Mouse (Mus musculus) erythroid progenitor cell, adult 5-6 weeks (primary cell): ENCODE measurements around the gene Ndufa4l2. TPM values are rescaled to one million over a fixed set of nuclear protein-coding genes. Genes with fewer than 3 reads are reported as not detected.

Experiments
- ATAC-seq: replicated peaks from 2 replicates; pipeline ENCODE4 v1.8.0; 2016; ENCODE audit warnings: moderate number of reproducible peaks, mild to moderate bottlenecking, moderate TSS enrichment, inconsistent platforms; ENCODE audit not compliant: poor library complexity, low FRiP score, severe bottlenecking
- total RNA-seq, 2 experiments: library from RNA; stranded (forward) in 1 of 2; stranded (reverse) in 1 of 2; fragments of 150-400 nt in 1 of 2; fragments of 186-747, 209-891 nt in 1 of 2; gene quantifications; 2 replicates each; pipeline versions ENCODE4 v1.2.3 to v1.2.4; 2015 to 2017; ENCODE audit warnings: low replicate concordance in 2 of 2

Gene Ndufa4l2
- total RNA-seq, 2 experiments from 2014 or later: not detected

DNA sequence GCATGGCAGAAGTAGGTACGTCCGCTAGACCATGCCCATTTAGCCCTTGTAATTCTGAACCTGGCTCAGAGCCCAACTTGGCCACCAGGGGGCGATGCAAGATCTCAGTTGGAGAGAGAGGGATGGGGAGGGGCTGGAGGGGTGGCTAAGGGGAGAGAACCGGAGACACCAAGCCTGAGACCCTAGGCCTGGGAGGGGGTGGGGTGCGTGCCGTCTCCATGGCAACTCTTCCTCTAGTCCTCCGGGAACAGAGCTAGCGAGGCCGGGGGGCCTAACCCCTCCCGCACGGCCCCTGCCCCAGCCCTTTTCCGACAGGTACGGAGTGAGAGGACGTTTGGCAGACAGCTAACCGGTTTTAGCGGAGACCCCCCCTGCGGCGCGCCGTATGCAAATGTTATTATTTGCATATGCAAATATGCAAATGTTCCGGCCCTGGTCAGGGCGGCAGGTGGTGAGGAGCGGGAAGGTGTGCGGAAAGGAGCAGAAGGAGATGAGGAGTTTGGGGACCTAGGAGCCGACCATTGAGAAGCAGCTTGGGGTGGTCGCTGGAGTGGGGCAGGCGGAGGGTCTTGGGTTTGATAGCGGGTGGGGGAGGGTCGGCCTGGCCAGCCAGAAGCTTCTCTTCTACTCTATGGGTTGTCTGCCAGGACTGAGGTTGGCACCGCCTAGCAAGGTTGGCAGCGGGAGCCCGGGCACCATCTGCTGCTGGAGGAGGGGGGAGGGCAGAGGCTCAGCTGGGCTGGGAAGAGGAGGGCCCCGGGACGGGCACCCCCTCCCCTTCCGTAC is 5.5 kb upstream of the Ndufa4l2 start:
- ATAC-seq: 0 out of 2 replicates have a peak, but pooled peaks have one; percentile 39

DNA sequence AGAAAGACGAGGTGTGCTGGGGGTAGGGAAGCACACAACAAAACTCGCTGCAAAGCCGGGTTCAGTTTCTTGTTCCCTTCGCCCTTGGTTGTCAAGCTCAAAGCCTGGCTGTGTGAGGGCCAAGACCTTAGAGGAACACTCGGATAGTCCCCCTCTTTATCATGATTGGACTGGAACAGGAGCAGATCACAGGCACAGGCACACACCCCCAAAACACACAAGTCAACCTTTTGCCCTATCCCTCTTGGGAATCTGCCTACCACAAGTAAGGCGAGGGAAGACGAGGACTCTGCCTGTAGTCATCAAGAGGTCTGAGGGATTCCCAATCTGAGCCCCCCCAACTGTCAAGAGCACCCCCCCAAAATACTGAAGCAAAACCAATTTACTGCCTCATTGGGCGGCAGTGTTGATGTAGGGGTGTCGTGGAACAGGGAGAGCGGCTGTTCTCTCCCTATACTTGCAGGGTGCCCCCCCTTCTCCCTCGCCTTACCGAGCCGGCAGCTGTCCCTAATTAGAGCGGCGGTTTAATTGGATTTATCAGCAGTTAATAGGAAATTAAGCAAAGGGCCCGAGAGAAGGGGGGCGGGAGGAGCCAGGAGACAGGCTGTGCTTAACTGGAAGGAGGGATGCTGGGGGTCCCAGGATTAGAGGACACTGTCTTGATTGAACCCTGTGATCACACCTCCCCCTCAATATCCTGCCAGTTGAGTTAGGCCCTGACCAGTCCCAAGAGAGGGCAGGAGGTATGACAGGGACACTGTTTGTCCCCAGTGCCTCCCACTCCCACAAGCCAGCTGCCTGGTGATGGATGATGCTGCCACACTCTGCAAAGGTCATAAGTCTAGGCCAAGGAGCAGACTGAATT is 4.7 kb upstream of the Ndufa4l2 start:
- ATAC-seq: no peak

GRCm38 (mm10) chr10:127510895-127511617 is 3.7 kb upstream of the Ndufa4l2 start:
- ATAC-seq: no peak

DNA sequence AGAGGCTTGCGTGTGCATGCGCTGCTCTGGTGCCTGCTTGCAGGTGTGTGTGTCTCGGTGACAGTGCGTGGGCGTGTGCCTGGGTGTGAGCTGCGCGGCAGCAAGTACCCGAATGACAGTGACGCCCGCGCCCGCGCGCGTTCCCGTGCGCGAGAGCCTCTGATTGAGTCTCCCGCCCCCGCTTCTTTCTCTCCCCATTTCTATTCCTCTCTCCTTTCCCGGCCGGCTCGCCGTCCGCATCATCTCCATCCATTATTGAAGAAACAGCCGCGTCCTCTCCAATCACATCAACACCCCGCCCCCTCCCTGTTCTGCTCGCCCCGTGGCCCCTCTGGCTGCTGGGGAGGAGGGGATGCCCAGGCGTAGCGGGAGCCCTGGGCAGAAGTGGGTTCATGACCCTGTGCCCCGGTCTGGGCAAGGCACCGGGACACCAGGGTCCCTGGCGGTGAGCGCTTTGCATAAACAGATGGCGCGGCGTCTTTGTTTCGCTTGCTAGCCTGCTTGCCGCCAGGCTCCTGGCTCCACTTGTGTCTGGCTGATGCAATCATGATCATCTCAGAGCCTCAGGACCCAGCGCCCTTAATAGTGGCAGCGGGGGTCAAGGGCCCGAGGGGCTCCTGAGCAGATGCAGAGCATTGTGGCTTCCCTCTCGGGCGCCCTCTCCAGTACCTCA is 3.0 kb upstream of the Ndufa4l2 start:
- no peak for ATAC-seq

DNA sequence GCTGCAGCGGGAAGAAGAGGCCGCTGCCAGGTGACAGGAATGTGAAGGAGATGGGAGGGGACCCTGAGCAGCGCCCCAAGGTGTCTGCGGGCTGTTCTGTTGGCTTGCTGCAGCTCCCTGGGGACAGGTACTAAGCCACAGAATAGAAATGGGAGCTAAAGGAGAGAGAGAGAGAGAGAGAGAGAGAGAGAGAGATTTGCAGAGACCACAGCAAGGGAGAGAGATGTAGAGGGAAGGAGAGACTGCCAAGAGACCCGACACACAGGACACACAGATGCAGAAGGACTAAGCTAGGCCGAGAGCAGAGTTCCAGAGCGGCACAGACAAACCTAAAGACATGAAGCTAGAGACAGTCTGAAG is 2.5 kb upstream of the Ndufa4l2 start:
- no peak for ATAC-seq

DNA sequence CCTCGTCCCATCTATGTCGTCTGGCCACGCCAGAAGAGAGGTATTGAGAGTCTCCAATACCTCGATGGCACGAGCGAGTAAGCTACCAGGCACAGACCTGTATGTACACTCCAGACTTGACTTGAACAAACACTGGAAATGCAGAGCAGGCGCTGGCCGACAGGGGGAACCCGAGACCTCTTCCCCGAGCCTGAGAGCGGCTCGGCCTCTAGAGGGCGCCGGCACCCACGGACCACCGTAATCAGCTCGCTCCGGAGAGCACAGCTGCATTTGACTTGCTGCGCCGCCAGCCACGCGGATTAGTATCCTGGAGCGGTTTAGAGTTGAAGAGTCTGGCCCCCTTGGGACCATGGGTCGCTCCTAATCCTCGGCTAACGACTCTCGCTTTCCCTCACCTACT is 2.0 kb upstream of the Ndufa4l2 start:
- ATAC-seq: peak; percentile 83

- ATAC-seq: no peak
Observed at GRCm38 (mm10) chr10:127513501-127514091, 1.2 kb upstream of the Ndufa4l2 start.

GRCm38 (mm10) chr10:127514111-127514698 is 562 bp upstream of the Ndufa4l2 start:
- ATAC-seq: no peak

DNA sequence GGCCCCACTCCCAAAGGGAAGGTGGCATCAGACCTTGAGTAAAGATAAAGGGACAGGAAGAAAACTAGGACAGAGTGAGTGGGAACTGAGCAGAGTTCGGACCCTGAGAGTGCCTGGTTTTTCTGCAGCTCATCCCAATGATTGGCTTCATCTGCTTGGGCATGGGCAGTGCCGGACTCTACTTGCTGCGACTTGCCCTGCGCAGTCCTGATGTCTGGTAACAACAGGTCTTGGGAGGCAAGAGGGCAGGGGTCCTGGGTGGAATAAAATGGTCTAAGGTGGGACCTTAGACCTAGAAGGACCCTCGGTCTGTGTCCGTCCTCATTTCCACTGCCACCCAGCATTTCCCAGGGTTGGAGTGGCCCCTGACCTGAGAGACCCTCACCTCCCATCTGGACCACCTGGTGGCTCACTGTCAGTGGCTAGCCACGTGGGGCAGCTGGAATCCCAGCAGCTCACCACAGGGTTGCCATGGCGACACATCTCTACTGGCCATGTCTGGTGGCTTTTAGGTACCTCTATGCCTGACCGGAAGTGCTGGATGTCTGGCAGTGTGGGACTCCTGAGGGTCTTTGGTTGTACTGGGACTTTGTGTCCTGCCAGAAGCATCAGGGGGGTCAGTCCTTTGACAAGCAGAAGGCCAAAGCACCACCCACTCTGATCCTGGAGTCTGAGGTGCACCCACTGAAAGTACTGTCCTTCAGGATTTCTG is 660 bp downstream of the Ndufa4l2 start:
- ATAC-seq: no peak

- ATAC-seq: no peak
Observed at GRCm38 (mm10) chr10:127515983-127516459, 1.3 kb downstream of the Ndufa4l2 start.

GRCm38 (mm10) chr10:127516576-127517260 is 2.0 kb downstream of the Ndufa4l2 start:
- no peak for ATAC-seq

DNA sequence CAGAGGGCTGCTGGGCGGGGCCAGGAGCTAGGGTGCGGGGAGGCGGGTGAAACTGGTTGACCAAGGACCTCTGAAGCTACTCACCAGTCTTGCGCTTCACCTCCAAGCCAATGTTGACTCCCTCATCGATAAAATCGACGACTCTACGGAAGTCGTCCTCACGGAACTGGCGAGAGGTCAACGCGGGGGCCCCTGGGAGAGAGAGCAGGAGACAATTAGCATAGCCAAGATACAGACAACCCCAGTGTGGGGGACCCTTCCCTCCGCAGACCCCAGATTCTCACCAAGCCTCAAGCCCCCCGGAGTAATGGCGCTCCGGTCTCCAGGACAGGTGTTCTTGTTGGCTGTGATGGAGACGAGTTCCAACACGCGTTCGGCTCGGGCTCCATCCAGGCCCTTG is 3.2 kb downstream of the Ndufa4l2 start:
- no peak for ATAC-seq

GRCm38 (mm10) chr10:127519041-127519701 is 4.4 kb downstream of the Ndufa4l2 start:
- ATAC-seq: no peak

DNA sequence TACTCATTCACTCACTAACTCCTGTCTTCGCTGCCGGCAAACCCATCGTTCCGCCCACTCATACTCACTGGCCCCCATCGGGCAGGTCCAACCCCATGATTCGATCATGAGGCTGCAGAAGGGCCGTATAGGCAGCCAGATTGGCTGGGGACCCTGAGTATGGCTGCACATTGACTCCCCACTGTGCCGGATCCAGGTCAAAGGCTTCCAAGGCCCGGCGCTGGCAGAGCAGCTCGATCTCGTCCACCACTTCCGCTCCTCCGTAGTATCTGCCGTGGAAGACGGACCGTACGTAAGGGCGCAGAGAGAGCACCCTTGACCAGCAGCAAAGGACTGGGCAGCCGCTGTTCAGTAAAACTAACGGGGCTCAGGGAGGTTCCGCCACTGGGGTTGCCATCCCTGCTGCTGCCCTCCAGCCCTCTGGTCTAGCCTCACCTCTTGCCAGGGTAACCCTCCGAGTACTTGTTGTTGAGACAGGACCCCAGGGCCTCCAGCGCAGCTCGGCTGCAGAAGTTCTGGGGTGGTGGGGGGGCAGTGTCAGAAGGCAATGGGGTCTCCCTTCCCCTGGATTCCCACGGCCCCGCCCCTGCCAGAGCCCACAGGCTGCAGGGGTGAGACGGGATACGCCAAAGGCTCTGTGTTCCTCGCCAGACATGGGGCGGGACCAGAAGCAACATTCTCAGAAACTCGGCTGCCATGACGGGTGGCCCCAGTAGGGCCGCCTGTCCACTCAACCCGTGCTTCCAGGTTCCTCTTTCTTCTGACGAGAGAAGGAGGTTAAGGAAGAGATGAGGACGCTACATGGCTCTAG is 5.3 kb downstream of the Ndufa4l2 start:
- no peak for ATAC-seq

DNA sequence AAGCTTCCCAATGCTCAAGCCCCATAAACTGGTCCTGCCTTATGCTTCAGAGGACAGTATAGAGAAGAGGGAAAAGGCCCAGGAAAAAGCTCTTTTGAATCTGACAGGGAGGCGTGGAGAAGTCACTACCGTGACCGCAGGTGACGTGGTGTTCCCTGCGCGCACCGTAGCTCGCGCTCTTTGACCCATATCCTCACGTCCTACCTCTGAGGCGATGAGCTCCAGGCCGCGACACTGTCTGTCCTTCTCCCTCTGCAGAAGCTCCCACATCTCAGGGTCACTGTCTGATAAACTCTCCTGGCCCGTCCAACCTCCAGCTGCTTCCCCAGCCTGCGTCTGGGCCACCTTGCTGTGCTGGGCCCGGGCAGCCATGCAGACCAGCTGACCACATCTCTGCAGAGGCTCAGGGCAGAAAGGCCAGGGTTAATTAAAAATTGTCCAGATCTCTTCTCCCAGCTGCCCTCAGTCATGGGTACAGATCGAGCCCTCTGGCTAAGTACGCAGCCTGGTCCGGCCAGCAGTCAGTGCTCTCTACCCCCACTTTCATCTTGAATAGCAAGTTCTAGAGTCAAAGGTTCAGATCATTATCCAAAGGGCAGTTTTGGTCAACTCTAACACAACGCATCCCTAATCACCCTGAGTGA is 6.1 kb downstream of the Ndufa4l2 start:
- ATAC-seq: no peak

GRCm38 (mm10) chr10:127521611-127522080 is 6.9 kb downstream of the Ndufa4l2 start:
- ATAC-seq: peak; percentile 59
